8 mouse cellular contexts compared by ENCODE assay signal in the genomic region with DNA sequence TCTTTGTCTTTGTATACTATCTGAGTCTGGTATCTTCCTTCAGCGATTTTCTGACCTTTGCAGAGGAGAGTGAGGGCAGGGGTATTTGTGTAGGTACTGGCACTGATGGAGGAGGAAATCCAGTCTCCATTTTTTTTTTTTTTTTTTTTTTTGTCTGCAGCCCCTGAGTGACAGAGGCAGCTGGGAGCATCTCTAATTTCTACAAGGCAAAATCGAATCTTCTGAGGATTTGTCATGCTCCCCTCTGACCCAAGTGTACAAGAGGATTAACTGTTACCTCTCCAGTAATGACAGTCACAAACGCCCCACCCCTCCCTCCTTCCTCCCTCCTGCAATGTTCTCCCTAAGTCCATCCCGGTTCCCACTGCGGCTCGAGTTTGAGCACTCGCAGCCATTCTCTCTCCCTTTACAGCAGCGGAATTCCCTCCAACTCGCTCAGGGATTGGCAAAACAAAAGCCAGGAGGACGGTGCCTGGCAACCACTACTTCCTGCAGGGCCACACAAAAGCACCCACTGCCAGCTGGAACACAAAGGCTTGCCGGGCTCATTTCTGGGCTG. TPM values are rescaled to one million over a fixed set of nuclear protein-coding genes. Genes with fewer than 3 reads are reported as not detected.
DNase-seq lines count a peak whose midpoint lies in the region; ATAC-seq and TF ChIP-seq lines count a peak whose summit lies in the region.

No protein-coding gene starts in this region.

- H3K4me2 ChIP-seq in kidney, embryonic 16.5 days (replicated peaks; ENCODE audit: low read depth, low read length): peak overlapping the region; percentile 41
- peak overlapping the region; percentile 34 for H3K4me2 ChIP-seq in hindbrain, embryonic 11.5 days (replicated peaks; ENCODE audit: low read depth, low read length)
- H3K4me2 ChIP-seq in limb, embryonic 12.5 days: peak overlapping the region; percentile 38

- H3K27ac ChIP-seq in kidney, embryonic 16.5 days (ENCODE audit: low read length): no peak overlapping the region
- peak overlapping the region; percentile 48 for H3K27ac ChIP-seq in hindbrain, embryonic 11.5 days (ENCODE audit: low read depth, low read length)
- peak overlapping the region; percentile 69 for H3K27ac ChIP-seq in limb, embryonic 12.5 days
- no peak overlapping the region for H3K27ac ChIP-seq in thymus, adult 2 months (ENCODE audit: control insufficient read depth, insufficient read depth, low read length)

- H3K9ac ChIP-seq in kidney, embryonic 16.5 days (replicated peaks; ENCODE audit: low read length): peak overlapping the region; percentile 26; the same call in 1 of the 2 replicates
- peak overlapping the region; percentile 43 for H3K9ac ChIP-seq in hindbrain, embryonic 11.5 days (ENCODE audit: low read depth, low read length)
- no peak overlapping the region; the same call in 1 of the 2 replicates for H3K9ac ChIP-seq in limb, embryonic 12.5 days (replicated peaks)

- H3K27me3 ChIP-seq in kidney, embryonic 16.5 days (ENCODE audit: insufficient read depth, low read length): no peaks in the 10 kb centered on the region
- H3K27me3 ChIP-seq in hindbrain, embryonic 11.5 days (ENCODE audit: control insufficient read depth, insufficient read depth, low read length): no peaks in the 10 kb centered on the region
- no peaks in the 10 kb centered on the region for H3K27me3 ChIP-seq in limb, embryonic 12.5 days
- no peaks in the 10 kb centered on the region for H3K27me3 ChIP-seq in thymus, adult 2 months (ENCODE audit: control insufficient read depth, insufficient read depth, low read length)

- no peak for TF ChIP-seq POLR2A in thymus, adult 2 months (IDR thresholded peaks at IDR 0.05; ENCODE audit: control insufficient read depth, extremely low read depth, insufficient read depth, low read length, poor library complexity)

- no peak for DNase-seq in kidney, postnatal 14 days
- DNase-seq in embryo, embryonic 10.5 days (ENCODE audit: low spot score): peak; percentile 81
- peak; percentile 76 for DNase-seq in hindbrain, embryonic 11.5 days (ENCODE audit: low spot score)
- DNase-seq in ovary, postnatal 14 days (ENCODE audit: low spot score): peak; percentile 31
- no peak for DNase-seq in thymus, adult 2 months

- no peak overlapping the region for H3K4me3 ChIP-seq in kidney, embryonic 16.5 days (ENCODE audit: low read length)
- no peak overlapping the region for H3K4me3 ChIP-seq in hindbrain, embryonic 11.5 days (ENCODE audit: low read depth, low read length)
- no peak overlapping the region for H3K4me3 ChIP-seq in limb, embryonic 12.5 days (replicated peaks)
- no peak overlapping the region for H3K4me3 ChIP-seq in thymus, adult 2 months (ENCODE audit: control insufficient read depth, insufficient read depth, low read length)

- peaks cover 6% of the 10 kb centered on the region; the same call in 1 of the 2 replicates for H3K4me1 ChIP-seq in kidney, embryonic 16.5 days (ENCODE audit: insufficient read depth, low read length)
- 0 out of 2 replicates have a peak, but pooled peaks cover 2% of the 10 kb centered on the region for H3K4me1 ChIP-seq in hindbrain, embryonic 11.5 days (replicated peaks; ENCODE audit: control insufficient read depth, insufficient read depth, low read length)
- H3K4me1 ChIP-seq in limb, embryonic 12.5 days (replicated peaks): peaks cover 17% of the 10 kb centered on the region
- no peaks in the 10 kb centered on the region for H3K4me1 ChIP-seq in thymus, adult 2 months (replicated peaks; ENCODE audit: control insufficient read depth, insufficient read depth, low read length)

- H3K9me3 ChIP-seq in kidney, embryonic 16.5 days (ENCODE audit: low read length): no peaks in the 10 kb centered on the region
- no peaks in the 10 kb centered on the region for H3K9me3 ChIP-seq in hindbrain, embryonic 11.5 days (ENCODE audit: control insufficient read depth, low read length)
- no peaks in the 10 kb centered on the region for H3K9me3 ChIP-seq in limb, embryonic 12.5 days

- ATAC-seq in kidney, embryonic 16.5 days (ENCODE audit: low FRiP score, low TSS enrichment): no peak
- peak; percentile 78 for ATAC-seq in hindbrain, embryonic 11.5 days (ENCODE audit: low FRiP score)
- peak; percentile 28; the same call in 1 of the 2 replicates for ATAC-seq in limb, embryonic 12.5 days (ENCODE audit: insufficient number of reproducible peaks, insufficient read depth, low FRiP score, low TSS enrichment, low read depth)
- ATAC-seq in CD4-positive, CD25-positive, alpha-beta regulatory T cell, adult 4 months: no peak

- TF ChIP-seq CTCF in thymus, adult 2 months (IDR thresholded peaks at IDR 0.05; ENCODE audit: borderline replicate concordance, control insufficient read depth, extremely low read depth, insufficient read depth, low read length, poor library complexity): no peak

- WGBS in kidney, embryonic 16.5 days: 8% methylated on average over 11 of the region's 11 CpGs
- WGBS in hindbrain, embryonic 11.5 days: 1% methylated on average over 11 of the region's 11 CpGs
- WGBS in limb, embryonic 12.5 days: 6% methylated on average over 11 of the region's 11 CpGs
- WGBS in thymus, adult 2 months: 15% methylated on average over 11 of the region's 11 CpGs

- H3K36me3 ChIP-seq in kidney, embryonic 16.5 days (ENCODE audit: insufficient read depth, low read length): no peaks in the 10 kb centered on the region
- H3K36me3 ChIP-seq in hindbrain, embryonic 11.5 days (ENCODE audit: control insufficient read depth, insufficient read depth, low read length): no peaks in the 10 kb centered on the region
- H3K36me3 ChIP-seq in limb, embryonic 12.5 days: no peaks in the 10 kb centered on the region
- no peaks in the 10 kb centered on the region for H3K36me3 ChIP-seq in thymus, adult 2 months (ENCODE audit: control insufficient read depth, insufficient read depth, low read length)

RNA-seq across cellular contexts. Expression of gene Slc2a12, which starts 35.9 kb away (rescaled TPM):
- 2.3 and 2.6 TPM in 2 replicates for polyA plus RNA-seq in kidney, embryonic 16.5 days (2015; fragmentation: Nextera tagmentation; extraction: Ambion mirVana)
- 2.4 and 3.2 TPM in 2 replicates for polyA plus RNA-seq in hindbrain, embryonic 11.5 days (2014; fragmentation: Nextera tagmentation; extraction: Ambion mirVana)
- 1.4 and 1.5 TPM in 2 replicates for polyA plus RNA-seq in limb, embryonic 12.5 days (2016; fragmentation: Nextera tagmentation; extraction: Ambion mirVana)
- polyA plus RNA-seq in thymus, adult 2 months (2012; rRNA removed): 0.60 and 0.88 TPM in 2 replicates
- not detected for polyA plus RNA-seq in CD4-positive, CD25-positive, alpha-beta regulatory T cell, adult 4 months (2017; shearing (Covaris generic))

Comparison
In these comparisons a context has a peak if more than half of its experiments do, and no peak if none do; other contexts are left out.
1. ATAC-seq: peak in hindbrain, embryonic 11.5 days (single experiment) and limb, embryonic 12.5 days (single experiment); none in kidney, embryonic 16.5 days (single experiment) and CD4-positive, CD25-positive, alpha-beta regulatory T cell, adult 4 months (single experiment).
2. H3K27ac ChIP-seq: peak in hindbrain, embryonic 11.5 days (single experiment) and limb, embryonic 12.5 days (single experiment); none in kidney, embryonic 16.5 days (single experiment) and thymus, adult 2 months (single experiment).
3. DNase-seq: peak in embryo, embryonic 10.5 days (single experiment), hindbrain, embryonic 11.5 days (single experiment) and ovary, postnatal 14 days (single experiment); none in kidney, postnatal 14 days (single experiment) and thymus, adult 2 months (single experiment).
4. Peak in every context shown above with its lines, with median percentiles within 50 percentile points of each other: H3K4me2 ChIP-seq.